In the genomic region with DNA sequence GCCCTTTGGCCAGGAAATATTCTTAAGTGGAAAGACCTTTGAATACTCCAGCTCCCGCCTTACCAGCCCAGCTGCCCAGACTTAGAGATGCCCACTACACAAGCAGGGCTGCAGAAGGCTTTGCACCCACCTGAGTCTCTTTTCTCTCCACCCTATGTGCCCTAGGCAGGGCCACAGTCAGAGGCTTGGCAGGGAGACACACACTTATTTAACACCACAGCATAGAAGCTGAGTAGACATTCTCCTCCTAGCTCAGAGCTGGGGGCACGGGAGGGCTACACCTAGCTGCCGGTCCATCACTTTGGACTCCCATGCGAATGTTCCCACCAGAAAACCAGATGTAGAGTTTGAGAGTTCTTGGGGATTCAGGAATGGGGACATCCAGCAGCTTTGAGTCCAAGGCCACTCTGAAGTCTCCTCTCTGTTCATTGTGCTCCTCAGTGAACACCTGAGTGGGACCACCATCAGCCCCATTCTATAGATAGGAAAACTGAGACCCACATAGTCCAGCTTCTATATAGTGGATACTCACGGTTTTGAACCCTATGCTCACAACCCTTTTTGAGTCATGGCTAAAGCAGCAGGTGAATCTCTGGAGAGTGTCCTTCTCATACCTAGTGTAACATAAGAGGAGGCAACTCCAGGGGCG, we compare ENCODE assay signal across 13 mouse cellular contexts. TPM values are rescaled to one million over a fixed set of nuclear protein-coding genes. Genes with fewer than 3 reads are reported as not detected.
A peak's percentile ranks its signal among the peaks of the same experiment; 100 is the strongest.
DNase-seq lines count a peak whose midpoint lies in the region; ATAC-seq and TF ChIP-seq lines count a peak whose summit lies in the region.
"Had no signal": no experiment of that assay in that cellular context is flagged by ENCODE, and none has a peak within 500 bp of the region (broad histone marks: within the 10 kb centered on the region; RNA-seq: fewer than 3 reads in every experiment).

No protein-coding gene starts in this region.

- peaks cover 45% of the 10 kb centered on the region for H3K27me3 ChIP-seq in embryonic facial prominence, embryonic 14.5 days (replicated peaks; ENCODE audit: control insufficient read depth, insufficient read depth, low read length)
- H3K27me3 ChIP-seq in forebrain, embryonic 15.5 days = no peaks in the 10 kb centered on the region
- H3K27me3 ChIP-seq in hindbrain, postnatal 0 days (ENCODE audit: insufficient read depth, low read length) = no peaks in the 10 kb centered on the region
- peaks cover 3% of the 10 kb centered on the region; the same call in 1 of the 2 replicates for H3K27me3 ChIP-seq in neural tube, embryonic 11.5 days (ENCODE audit: control insufficient read depth, insufficient read depth, low read length)

- H3K4me1 ChIP-seq in embryonic facial prominence, embryonic 14.5 days (ENCODE audit: control insufficient read depth, insufficient read depth, low read length) = peaks cover 8% of the 10 kb centered on the region; the same call in 1 of the 2 replicates
- H3K4me1 ChIP-seq in forebrain, embryonic 15.5 days = peaks cover 49% of the 10 kb centered on the region
- H3K4me1 ChIP-seq in hindbrain, postnatal 0 days (ENCODE audit: insufficient read depth, low read length) = peaks cover 14% of the 10 kb centered on the region
- peaks cover 39% of the 10 kb centered on the region for H3K4me1 ChIP-seq in neural tube, embryonic 11.5 days (ENCODE audit: control insufficient read depth, insufficient read depth, low read length)

- DNase-seq in embryonic facial prominence, embryonic 14.5 days (ENCODE audit: low spot score) = no peak
- DNase-seq in hindbrain, postnatal 0 days (ENCODE audit: low spot score) = no peak
- DNase-seq in neural tube, embryonic 11.5 days (ENCODE audit: low spot score) = no peak
- DNase-seq in adipocyte (ENCODE audit: low spot score) (no peak), MN1 (ENCODE audit: low spot score) (no peak)
- DNase-seq in adrenal gland, adult 18-20 months (ENCODE audit: low spot score in 2 of 2) = no peak
- DNase-seq in B cell, adult 2 months = no peak
- DNase-seq: liver, embryonic 13.5 days; lung, postnatal 36 days had no signal

- no peaks in the 10 kb centered on the region for H3K9me3 ChIP-seq in embryonic facial prominence, embryonic 14.5 days (ENCODE audit: control insufficient read depth, low read length)
- H3K9me3 ChIP-seq in forebrain, embryonic 15.5 days = no peaks in the 10 kb centered on the region
- H3K9me3 ChIP-seq in hindbrain, postnatal 0 days (ENCODE audit: low read length) = no peaks in the 10 kb centered on the region
- H3K9me3 ChIP-seq in neural tube, embryonic 11.5 days (ENCODE audit: control insufficient read depth, low read length) = no peaks in the 10 kb centered on the region
- H3K9me3 ChIP-seq: heart, embryonic 13.5 days; kidney, embryonic 15.5 days; liver, embryonic 13.5 days had no signal

- H3K4me2 ChIP-seq in embryonic facial prominence, embryonic 14.5 days (ENCODE audit: low read depth, low read length) = peak overlapping the region; percentile 20; the same call in 1 of the 2 replicates
- H3K4me2 ChIP-seq in forebrain, embryonic 15.5 days (replicated peaks) = peak overlapping the region; percentile 31
- H3K4me2 ChIP-seq in hindbrain, postnatal 0 days (ENCODE audit: low read depth, low read length) = peak overlapping the region; percentile 31; the same call in 1 of the 2 replicates
- H3K4me2 ChIP-seq in neural tube, embryonic 11.5 days (ENCODE audit: low read depth) = peak overlapping the region; percentile 32
- H3K4me2 ChIP-seq: heart, embryonic 13.5 days; kidney, embryonic 15.5 days; liver, embryonic 13.5 days had no signal

- H3K27ac ChIP-seq in embryonic facial prominence, embryonic 14.5 days (replicated peaks; ENCODE audit: low read depth, low read length) = no peak overlapping the region
- peak overlapping the region; percentile 89 for H3K27ac ChIP-seq in forebrain, embryonic 15.5 days (replicated peaks)
- peak overlapping the region; percentile 22; the same call in 1 of the 2 replicates for H3K27ac ChIP-seq in hindbrain, postnatal 0 days
- peak overlapping the region; percentile 49 for H3K27ac ChIP-seq in neural tube, embryonic 11.5 days (ENCODE audit: low read depth, low read length)
- H3K27ac ChIP-seq: heart, embryonic 13.5 days; kidney, embryonic 15.5 days; liver, embryonic 13.5 days had no signal

- H3K36me3 ChIP-seq in embryonic facial prominence, embryonic 14.5 days (ENCODE audit: control insufficient read depth, insufficient read depth, low read length) = no peaks in the 10 kb centered on the region
- no peaks in the 10 kb centered on the region for H3K36me3 ChIP-seq in forebrain, embryonic 15.5 days
- no peaks in the 10 kb centered on the region for H3K36me3 ChIP-seq in hindbrain, postnatal 0 days (ENCODE audit: insufficient read depth, low read length)
- H3K36me3 ChIP-seq in neural tube, embryonic 11.5 days (ENCODE audit: control insufficient read depth, insufficient read depth, low read length) = no peaks in the 10 kb centered on the region
- H3K36me3 ChIP-seq: heart, embryonic 13.5 days; kidney, embryonic 15.5 days; liver, embryonic 13.5 days had no signal

- no peak overlapping the region for H3K4me3 ChIP-seq in embryonic facial prominence, embryonic 14.5 days (ENCODE audit: low read depth, low read length)
- no peak overlapping the region for H3K4me3 ChIP-seq in forebrain, embryonic 15.5 days
- no peak overlapping the region for H3K4me3 ChIP-seq in hindbrain, postnatal 0 days (ENCODE audit: low read length)
- H3K4me3 ChIP-seq in neural tube, embryonic 11.5 days (ENCODE audit: low read depth, low read length) = no peak overlapping the region
- H3K4me3 ChIP-seq: heart, embryonic 13.5 days; kidney, embryonic 15.5 days; liver, embryonic 13.5 days had no signal

- TF ChIP-seq CTCF in hindbrain, postnatal 0 days (IDR thresholded peaks at IDR 0.05; ENCODE audit: low read depth) = no peak

- 61% methylated on average over 6 of the region's 6 CpGs for WGBS in embryonic facial prominence, embryonic 14.5 days
- 20% methylated on average over 6 of the region's 6 CpGs for WGBS in forebrain, embryonic 15.5 days
- 42% methylated on average over 6 of the region's 6 CpGs for WGBS in hindbrain, postnatal 0 days
- WGBS in neural tube, embryonic 11.5 days = 60% methylated on average over 6 of the region's 6 CpGs

- H3K9ac ChIP-seq in embryonic facial prominence, embryonic 14.5 days (ENCODE audit: low read depth, low read length) = no peak overlapping the region
- H3K9ac ChIP-seq in forebrain, embryonic 15.5 days (replicated peaks) = 0 out of 2 replicates have a peak overlapping the region, but pooled peaks have one; percentile 19
- H3K9ac ChIP-seq in hindbrain, postnatal 0 days (replicated peaks; ENCODE audit: low read length) = no peak overlapping the region
- no peak overlapping the region; the same call in 1 of the 2 replicates for H3K9ac ChIP-seq in neural tube, embryonic 11.5 days (ENCODE audit: low read length)
- H3K9ac ChIP-seq: kidney, embryonic 15.5 days; liver, embryonic 13.5 days had no signal

- ATAC-seq in embryonic facial prominence, embryonic 14.5 days (ENCODE audit: low read depth) = no peak
- no peak; the same call in 1 of the 2 replicates for ATAC-seq in forebrain, embryonic 15.5 days (replicated peaks)
- ATAC-seq in hindbrain, postnatal 0 days = no peak
- ATAC-seq in neural tube, embryonic 11.5 days (ENCODE audit: insufficient read depth, low FRiP score, low TSS enrichment) = no peak
- ATAC-seq: CD4-positive, CD25-positive, alpha-beta regulatory T cell, adult 4 months had no signal

RNA-seq across cellular contexts. Expression of gene Hes5, which starts 11.7 kb away (rescaled TPM):
- 2.1 and 2.8 TPM in 2 replicates for polyA plus RNA-seq in embryonic facial prominence, embryonic 14.5 days (2014; fragmentation: Nextera tagmentation; extraction: Ambion mirVana)
- 125 and 127 TPM in 2 replicates for polyA plus RNA-seq in forebrain, embryonic 15.5 days (2015; fragmentation: Nextera tagmentation; extraction: Ambion mirVana)
- 149 and 177 TPM in 2 replicates for total RNA-seq in hindbrain, postnatal 0 days (2014; rRNA removed)
- polyA plus RNA-seq in hindbrain, postnatal 0 days (2015; fragmentation: Nextera tagmentation; extraction: Ambion mirVana) = 106 and 122 TPM in 2 replicates
- 191 and 218 TPM in 2 replicates for polyA plus RNA-seq in neural tube, embryonic 11.5 days (2014; fragmentation: Nextera tagmentation; extraction: Ambion mirVana)
- total RNA-seq in adrenal gland, adult 18-20 months (2021) = not detected

RNA-seq across cellular contexts. Expression of gene Pank4, which starts 14.9 kb away (rescaled TPM):
- polyA plus RNA-seq in embryonic facial prominence, embryonic 14.5 days (2014; fragmentation: Nextera tagmentation; extraction: Ambion mirVana) = 34.5 and 38.8 TPM in 2 replicates
- polyA plus RNA-seq in forebrain, embryonic 15.5 days (2015; fragmentation: Nextera tagmentation; extraction: Ambion mirVana) = 43.5 and 48.9 TPM in 2 replicates
- total RNA-seq in hindbrain, postnatal 0 days (2014; rRNA removed) = 34.5 and 40.9 TPM in 2 replicates
- 25.2 and 28.1 TPM in 2 replicates for polyA plus RNA-seq in hindbrain, postnatal 0 days (2015; fragmentation: Nextera tagmentation; extraction: Ambion mirVana)
- polyA plus RNA-seq in neural tube, embryonic 11.5 days (2014; fragmentation: Nextera tagmentation; extraction: Ambion mirVana) = 36.1 and 38.2 TPM in 2 replicates
- 10 to 100 TPM; 28.3 to 31.9 TPM for total RNA-seq in adrenal gland, adult 18-20 months (2021)

RNA-seq across cellular contexts. Expression of gene Tnfrsf14, which starts 20.7 kb away (rescaled TPM):
- polyA plus RNA-seq in embryonic facial prominence, embryonic 14.5 days (2014; fragmentation: Nextera tagmentation; extraction: Ambion mirVana) = 0.98 and 1.3 TPM in 2 replicates
- polyA plus RNA-seq in forebrain, embryonic 15.5 days (2015; fragmentation: Nextera tagmentation; extraction: Ambion mirVana) = 0.36 TPM in 1 of 2 replicates, not detected in the other
- 0.52 TPM in 1 of 2 replicates, not detected in the other for total RNA-seq in hindbrain, postnatal 0 days (2014; rRNA removed)
- 0.16 and 0.29 TPM in 2 replicates for polyA plus RNA-seq in hindbrain, postnatal 0 days (2015; fragmentation: Nextera tagmentation; extraction: Ambion mirVana)
- polyA plus RNA-seq in neural tube, embryonic 11.5 days (2014; fragmentation: Nextera tagmentation; extraction: Ambion mirVana) = 0.78 and 1.1 TPM in 2 replicates
- total RNA-seq in adrenal gland, adult 18-20 months (2021) = 1 to 10 TPM; 6.4 to 8.4 TPM

RNA-seq across cellular contexts. Expression of gene Fam213b, which starts 50.1 kb away (rescaled TPM):
- polyA plus RNA-seq in embryonic facial prominence, embryonic 14.5 days (2014; fragmentation: Nextera tagmentation; extraction: Ambion mirVana) = 50.3 and 52.1 TPM in 2 replicates
- 36.8 and 40.5 TPM in 2 replicates for polyA plus RNA-seq in forebrain, embryonic 15.5 days (2015; fragmentation: Nextera tagmentation; extraction: Ambion mirVana)
- total RNA-seq in hindbrain, postnatal 0 days (2014; rRNA removed) = 33.5 and 47.3 TPM in 2 replicates
- 78.2 and 83.8 TPM in 2 replicates for polyA plus RNA-seq in hindbrain, postnatal 0 days (2015; fragmentation: Nextera tagmentation; extraction: Ambion mirVana)
- polyA plus RNA-seq in neural tube, embryonic 11.5 days (2014; fragmentation: Nextera tagmentation; extraction: Ambion mirVana) = 40.2 and 42.1 TPM in 2 replicates
- 100 to 1,000 TPM in 1 of 2 experiments, 10 to 100 TPM in 1; 15.5 to 104 TPM for total RNA-seq in adrenal gland, adult 18-20 months (2021)

Comparison
In these comparisons a context has a peak if more than half of its experiments do, and no peak if none do; other contexts are left out.
1. RNA of gene Hes5, which starts 11.7 kb away (polyA plus RNA-seq): 191 to 218 TPM in neural tube, embryonic 11.5 days, 125 to 127 TPM in forebrain, embryonic 15.5 days and 106 to 122 TPM in hindbrain, postnatal 0 days; 2.1 to 2.8 TPM in embryonic facial prominence, embryonic 14.5 days; every median in the first group is over 10 times any median in the second.
2. Peak in every context shown above with its lines, with median percentiles within 50 percentile points of each other: H3K4me2 ChIP-seq.